Mouse (Mus musculus) layer of hippocampus, adult 18-20 months (tissue): ENCODE results near the gene Xrcc3. TPM values are rescaled to one million over a fixed set of nuclear protein-coding genes. Genes with fewer than 3 reads are reported as not detected.
A peak's percentile ranks its signal among the peaks of the same experiment; 100 is the strongest.

Source experiments
- DNase-seq, 2 experiments: peaks; one replicate each; pipeline ENCODE4 v3.0.0; 2022; ENCODE audit warnings: low spot score in 2 of 2
- total RNA-seq, 2 experiments: library from RNA; stranded (reverse); gene quantifications; 2 replicates each; pipeline ENCODE4 v1.2.3; 2021

Xrcc3 gene
- total RNA-seq, 2 experiments from 2014 or later, result 4.0 to 6.0 TPM

DNA sequence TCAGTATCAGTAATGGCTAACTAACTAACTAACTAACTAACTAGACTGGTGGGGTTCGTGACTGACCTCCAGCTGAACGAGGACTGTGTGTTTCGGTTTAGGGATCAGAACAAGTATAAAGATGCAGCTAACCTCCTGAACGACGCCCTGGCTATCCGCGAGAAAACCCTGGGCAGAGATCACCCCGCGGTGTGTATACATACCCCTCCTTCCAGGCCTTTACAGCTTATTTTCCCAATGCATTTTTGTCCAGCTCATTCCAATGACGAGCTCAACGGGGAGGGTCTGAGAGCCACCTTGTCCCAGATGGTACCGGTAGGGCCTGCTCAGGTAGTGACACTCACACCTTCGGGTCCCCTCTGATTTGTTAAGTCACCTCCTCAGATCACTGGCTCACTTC, 35.8 kb downstream of the Xrcc3 start:
- DNase-seq, result no peak

DNA sequence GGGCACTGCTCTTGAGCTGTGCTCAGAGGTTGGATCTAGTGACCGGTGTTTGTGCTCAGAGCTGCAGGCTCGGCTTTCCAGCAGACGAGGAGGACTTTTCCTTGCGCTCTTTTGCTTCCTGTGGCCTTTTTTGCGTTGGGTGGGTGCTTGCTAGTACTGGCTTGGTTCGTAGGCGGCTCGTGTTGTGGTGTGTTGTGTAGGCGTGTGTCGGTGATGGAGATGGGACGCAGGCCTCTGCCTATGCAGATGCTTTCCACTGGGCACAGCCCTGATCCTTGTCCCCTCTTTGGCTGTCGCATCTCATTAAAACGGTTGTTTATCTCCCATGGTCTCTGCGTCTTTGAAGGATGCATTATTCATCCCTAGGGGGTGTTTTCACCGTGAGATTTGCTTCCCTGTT, 38.8 kb downstream of the Xrcc3 start:
- DNase-seq, result no peak

DNA sequence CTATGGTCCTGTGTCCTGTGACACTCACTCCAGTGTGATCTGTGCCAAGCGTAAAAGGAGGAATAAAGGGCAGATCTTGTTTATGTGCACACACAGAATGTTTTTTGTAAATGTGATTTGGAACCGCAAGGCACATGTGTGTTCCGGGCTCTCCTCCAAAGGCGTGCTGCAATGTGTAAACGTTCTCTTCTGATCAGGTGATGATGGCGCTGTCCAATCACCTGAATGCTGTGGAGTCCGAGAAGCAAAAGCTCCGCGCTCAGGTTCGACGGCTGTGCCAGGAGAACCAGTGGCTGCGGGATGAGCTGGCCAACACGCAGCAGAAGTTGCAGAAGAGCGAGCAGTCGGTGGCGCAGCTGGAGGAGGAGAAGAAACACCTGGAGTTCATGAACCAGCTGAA, 39.5 kb downstream of the Xrcc3 start:
- DNase-seq, result no peak

DNA sequence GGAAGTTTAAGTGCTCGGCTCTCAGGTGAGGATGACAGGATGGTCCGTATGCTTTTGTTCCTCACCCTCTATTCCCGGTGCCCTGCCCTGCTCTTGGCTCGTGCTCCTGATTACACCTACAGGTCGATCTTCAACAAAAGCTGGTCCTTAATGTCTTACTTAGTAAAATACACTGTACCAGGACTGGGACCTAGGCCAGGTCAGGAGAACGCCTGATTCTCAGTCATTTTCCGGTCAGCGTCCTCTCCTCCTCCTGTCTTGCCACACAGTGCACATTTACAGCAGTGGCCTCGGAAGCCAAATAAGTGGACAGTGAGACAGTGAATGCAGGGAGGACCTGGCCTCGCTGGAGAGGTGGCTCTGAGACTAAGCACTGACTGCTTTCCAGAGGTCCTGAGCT, 43.0 kb downstream of the Xrcc3 start:
- DNase-seq, result no peak

DNA sequence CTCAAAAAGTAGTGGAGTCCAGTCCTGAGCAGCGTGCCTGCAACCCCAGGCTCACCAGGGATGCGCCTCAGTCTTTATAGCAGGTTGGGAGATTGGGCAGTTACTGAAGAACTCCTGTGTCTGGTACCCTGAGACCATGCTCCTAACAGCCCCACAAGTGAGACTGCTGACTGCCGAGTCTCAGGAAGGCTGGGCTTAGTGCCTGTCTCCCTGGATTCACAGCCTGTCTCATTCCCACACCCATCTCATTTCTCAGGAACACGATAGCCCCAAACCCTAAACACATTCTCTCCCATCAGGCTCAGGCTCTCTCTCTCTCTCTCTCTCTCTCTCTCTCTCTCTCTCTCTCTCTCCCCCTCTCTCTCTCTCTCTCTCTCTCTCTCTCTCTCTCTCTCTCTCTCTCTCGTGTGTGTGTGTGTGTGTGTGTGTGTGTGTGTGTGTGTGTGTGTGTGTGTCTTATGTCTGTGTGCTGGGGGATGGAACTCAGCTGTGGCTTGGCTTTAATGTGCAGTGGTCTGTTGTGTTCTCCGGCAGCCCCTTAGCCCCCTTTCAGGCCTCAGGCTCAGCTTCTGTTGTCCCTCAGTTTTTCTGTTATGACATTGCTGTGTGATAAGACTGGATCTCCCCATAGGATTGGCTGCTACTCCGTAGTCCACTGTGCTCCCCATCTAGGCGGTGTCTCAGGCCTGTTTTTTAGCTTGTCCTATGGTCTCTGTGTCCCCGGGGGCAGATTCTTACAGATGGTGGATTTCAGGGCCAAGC, 43.7 kb downstream of the Xrcc3 start:
- peak in 1 of 2 experiments; percentile 37 for DNase-seq

DNA sequence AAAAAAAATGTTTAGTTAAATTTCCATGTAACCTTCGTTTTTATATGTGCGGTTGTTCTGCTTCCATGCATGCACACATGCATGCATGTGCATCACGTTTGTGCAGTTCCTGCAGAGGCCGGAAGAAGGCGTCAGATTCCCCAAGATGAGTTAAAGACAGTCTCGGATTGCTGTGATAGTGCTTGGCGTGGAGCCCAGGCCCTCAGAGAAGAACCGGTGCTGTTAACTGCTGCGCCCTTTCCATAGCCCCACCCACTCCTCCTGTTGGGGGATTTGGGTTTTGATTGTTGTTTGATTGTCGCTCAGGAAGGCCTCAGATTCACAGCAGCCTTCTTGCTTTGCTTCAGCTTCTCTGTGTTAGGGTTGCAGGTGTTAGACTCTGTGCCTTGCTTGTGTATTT, 44.4 kb downstream of the Xrcc3 start:
- DNase-seq, result no peak

DNA sequence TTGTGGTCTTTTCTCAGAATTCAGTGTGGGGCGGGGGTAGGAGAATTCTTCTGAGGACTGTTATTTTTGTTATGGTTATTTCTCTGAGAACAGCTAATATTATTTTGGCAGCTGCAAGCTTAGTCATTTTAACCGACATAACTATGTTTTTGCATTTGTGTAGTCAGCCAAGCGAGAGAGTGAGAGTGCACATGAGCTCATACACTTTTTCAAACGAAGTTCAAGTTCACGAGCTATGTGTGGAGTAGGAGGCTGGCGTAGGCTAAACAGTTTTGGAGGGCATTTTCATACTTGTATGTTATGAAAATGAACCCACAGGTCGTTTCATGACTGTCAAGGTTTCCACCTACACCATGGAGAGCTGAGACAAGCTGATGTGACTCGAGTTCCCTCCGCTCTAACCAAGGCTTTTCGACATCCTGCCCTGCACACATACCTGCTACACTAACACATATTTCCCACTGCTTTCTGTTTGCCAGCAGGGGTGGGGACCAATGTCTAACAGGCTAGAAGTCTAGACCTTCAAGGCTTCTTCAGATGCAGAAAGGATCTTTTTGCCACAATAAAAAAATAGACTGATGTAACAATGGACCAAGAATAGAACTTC, 45.2 kb downstream of the Xrcc3 start:
- no peak for DNase-seq

DNA sequence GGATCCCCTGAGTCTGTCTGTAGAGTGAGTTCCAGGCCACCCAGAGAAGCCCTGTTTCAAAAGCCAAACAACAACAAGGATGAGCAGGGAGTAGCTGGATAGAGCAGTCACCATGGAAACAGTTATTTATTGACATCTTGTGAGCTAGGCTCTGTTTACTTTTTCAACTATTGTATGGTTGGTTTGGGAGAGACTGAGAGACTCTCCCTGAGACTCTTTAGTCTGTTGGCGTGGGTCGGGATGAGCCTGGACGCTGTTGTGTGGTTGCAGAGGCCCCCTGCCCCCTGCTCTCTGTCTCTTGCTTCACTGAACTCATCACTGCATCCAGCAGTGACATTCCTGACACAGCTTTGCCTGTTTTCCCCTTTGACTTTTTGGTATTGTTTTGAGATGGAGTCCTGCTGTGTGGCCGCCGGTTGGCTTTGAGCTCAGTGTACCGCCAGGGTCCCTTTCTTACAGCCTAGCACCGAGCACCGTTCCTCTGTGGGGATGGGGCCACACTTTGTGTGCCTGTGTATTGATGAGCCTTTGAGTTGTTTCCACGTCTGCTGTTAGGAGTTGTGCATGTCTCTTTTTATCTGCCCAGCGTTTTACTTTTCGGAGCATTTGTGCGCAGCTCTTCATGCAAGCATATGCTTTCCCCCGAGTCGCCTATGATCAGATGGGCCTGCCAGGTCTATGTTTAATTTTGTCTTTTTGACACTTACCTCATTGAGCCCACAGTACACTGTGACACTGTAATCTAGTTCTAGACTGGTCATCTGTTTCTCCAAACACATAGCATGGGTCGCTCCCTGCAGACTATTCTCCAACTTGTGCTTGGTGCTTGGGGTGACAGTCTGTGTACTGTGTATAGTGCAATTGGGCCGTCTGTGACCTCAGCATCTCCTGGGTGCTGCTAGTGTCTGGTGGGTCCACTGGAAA, 47.1 kb downstream of the Xrcc3 start:
- DNase-seq, result no peak

DNA sequence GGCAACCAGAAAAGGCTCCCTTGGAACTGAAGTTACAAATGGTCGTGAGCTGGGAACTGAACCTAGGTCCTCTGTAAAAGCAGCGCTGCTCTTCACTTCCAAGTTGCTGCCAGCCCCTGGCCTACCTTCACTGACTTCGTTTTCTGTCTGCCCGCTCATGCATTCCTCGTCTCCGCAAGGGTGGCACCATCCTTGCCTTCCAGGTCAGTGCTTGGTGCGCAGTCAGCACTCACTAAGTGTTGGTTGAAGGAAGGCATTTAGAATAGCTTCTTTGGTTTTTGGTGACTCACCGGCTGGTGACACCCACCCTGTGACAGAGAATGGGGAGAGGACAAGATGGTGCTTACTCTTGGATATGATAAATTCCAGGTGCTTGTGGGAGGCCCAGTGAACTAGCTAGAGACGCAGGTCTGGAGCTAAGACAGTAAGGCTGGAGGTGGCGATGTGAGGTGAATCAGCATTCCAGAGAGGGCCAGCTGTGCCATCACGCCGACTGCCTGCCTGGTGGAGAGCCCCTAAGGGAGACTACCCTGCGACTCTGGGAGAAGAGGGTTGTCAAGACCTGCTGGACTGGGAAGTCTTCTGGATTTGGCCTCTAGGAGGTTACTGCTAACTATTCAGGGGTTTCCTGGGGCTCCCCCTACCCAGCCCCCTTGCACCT, 50.9 kb downstream of the Xrcc3 start:
- no peak for DNase-seq

DNA sequence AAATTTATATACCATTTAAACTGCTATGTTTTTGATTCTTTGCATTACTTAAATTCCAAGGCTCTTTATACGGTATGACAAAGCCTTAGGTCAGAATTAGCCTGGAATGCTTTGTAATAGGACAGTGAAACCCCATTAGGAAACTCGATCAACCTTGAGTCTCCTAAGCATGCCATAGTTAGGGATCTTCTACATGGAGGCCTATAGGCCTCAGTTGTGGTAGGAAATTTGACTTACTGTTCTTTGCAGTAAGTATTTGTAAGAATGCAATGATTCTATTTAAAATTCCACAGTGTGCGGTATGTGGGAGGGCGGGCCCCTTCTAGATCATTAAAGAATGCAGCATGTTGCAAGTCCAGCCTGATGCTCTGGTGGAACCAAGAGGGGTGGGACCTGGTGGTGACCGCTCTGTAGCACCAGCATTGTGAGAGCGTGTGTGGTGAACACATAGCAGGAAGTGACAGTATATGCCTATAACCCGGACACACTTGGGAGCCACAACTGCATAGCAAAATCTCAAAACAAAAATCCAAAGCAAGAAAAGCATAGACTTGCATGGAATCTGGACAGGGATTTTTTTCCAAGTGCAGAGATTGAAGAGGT, 53.3 kb downstream of the Xrcc3 start:
- no peak for DNase-seq

DNA sequence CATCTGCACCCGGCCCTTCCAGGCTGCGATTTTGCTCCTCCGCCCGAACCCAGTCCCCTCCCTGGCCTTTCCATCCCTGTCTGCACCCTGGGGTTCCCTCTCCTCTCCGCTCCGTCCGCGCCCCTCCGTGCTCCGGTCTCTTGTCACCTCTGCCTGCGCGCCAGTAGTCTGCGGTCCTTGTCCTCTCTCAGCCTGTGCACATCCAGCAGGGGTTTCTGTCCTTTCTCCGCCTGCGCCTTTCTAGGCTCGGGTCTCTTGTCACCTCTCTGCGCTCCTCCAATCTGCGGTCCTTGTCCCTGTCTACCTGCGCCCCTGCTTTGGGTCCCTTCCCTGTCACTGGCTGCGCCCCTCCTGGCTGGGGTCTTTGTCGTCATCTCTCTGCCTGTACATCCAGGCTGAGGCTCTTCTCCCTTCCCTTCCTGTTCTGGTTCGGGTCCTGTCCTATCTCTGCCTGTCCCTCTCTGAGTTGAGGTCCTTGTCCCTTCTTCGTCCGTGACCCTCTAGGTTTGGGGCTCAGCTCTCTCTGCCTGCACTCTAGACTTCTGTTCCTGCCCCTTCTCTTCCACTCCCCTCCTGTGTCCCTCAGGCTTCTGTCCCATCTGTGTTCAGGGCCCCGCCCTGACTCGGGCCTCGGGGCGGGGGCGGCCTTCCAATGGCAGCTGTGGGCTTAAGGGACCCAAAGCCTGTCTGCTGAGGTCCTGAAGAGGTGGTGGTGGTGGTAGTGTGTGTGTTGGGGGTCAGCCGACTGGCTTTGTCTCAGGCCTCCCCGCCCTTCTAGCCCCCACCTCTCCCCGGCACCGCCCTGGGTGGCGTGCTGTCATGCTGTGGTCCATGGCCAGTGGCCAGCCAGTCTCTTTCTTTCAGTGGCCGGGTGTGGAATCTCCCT, 54.3 kb downstream of the Xrcc3 start:
- DNase-seq, result no peak

DNA sequence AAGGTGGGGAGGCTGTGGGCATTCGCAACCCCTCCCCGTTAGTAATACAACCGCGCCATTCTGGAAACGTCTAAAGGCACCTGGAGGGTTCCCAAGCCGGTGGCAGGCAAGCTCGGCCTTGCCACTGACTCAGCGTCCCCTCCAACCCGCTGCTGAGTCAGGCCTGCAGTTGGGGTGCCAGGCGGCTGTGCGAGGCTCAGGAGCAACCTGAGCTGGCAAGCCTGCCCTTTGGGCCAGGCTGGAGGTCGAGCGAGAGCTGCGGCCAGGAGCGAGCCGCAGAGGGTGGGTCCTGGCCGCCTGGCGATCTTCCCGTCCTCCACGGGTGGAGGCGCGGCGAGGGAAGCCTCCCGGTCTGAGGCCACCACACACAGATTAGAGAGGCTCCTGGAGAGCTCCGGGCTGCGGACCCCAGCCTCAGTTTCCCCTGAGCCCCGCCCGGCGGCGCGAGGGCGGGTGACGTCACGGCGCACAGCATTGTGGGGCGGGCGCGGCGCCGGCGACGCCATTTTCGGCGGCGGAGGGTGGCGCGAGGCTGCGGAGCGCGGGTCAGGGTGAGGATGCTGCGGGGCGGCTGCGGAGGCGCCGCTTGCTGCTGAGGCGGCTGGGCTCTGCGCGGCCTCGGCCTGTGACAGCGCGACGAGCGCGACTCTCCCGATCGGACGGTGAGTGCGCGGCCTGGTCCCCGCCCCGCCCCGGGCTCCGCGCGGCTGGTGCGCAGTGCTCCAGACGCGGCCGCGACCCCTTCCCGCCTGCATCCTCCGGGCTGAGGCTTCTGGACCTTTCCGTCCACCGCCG, 55.1 kb downstream of the Xrcc3 start, which contains the start of gene Klc1:
Klc1 (plus strand) TSS at position 469 of the 795 bp plus-strand sequence.
- peak; percentile 73 to 80 for DNase-seq

DNA sequence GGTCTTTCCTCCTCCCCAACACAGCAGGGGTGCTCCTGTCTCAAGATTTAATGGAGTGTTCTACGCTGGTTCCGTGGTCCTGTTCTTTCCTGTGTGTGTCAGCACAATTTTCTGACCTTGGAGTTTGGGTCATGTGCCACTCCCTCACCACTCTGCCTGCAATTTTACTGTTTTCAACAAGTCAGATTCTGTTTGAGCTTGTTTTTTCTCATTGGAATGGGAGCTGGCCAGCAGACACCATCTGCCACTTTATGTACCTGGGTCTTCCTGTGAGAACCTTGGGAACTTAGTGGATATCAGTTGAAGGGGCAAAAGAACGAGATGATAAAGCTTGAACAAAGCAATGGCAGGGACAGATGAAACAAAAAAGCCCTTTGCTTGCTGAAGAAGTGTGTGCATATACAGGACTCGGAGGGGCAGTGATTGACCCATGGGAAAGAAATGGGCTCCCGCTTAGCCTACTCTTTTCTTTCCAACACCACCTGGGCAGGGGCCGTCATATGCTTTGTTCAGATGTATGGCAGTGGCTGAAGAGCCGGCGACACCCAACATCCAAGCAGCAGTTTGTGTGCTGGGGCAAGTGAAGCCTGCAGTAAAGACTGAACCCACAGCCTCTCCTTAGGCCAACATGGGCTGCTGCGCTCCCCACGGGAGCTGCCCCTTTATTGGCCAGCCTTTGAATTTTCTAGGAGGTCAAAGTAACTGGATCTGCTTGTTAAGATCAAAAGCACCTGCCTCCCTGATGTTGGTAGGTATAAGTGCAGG, 55.9 kb downstream of the Xrcc3 start:
- no peak for DNase-seq

DNA sequence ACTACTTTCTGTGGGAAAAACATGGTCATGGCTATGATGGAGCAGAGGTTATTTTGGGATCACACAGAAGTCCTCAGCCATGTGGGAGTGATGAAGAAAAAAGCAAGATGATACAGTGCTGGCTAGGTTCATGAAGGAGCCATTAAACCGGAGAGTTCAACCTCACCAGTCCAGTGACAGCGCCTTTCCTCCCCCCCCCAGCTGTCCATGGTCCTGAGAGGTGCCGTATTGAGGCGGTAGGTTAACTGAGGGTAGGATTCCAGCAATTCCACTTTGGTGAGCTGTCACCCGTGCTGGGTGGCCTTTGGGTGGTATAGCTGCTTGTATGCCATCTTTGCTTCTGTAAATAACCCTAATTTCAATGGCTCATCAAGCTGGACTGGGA, 57.0 kb downstream of the Xrcc3 start:
- no peak for DNase-seq

DNA sequence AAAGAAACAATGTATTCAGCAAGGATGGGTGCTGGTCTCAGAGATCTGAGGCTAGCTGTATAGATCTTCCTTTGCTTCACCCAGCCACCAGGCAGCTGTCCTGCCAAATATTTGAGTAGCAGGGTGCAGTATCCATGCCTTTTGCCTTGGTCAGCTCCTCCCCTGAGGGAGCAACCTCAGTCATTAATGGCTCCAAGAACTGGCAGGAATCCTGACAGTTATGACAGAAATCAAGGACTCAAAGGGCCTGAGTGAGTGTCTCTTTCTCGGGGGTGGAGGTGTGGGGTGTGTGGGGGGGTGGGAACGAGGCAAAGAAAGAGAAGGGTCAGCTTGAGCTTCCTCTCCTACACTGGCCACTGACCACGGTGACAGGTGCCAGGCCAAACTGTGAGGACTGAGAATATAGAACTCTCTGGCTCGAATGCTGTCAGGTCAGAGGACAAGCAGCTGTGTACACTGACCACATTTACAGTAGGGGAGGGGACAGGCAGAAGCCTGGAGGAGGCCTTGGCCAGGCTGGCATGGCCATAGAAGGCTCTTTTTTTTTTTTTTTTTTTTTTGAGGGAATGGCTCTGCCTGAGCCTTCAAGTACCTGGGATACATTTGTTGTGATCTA, 57.5 kb downstream of the Xrcc3 start:
- DNase-seq, result no peak

DNA sequence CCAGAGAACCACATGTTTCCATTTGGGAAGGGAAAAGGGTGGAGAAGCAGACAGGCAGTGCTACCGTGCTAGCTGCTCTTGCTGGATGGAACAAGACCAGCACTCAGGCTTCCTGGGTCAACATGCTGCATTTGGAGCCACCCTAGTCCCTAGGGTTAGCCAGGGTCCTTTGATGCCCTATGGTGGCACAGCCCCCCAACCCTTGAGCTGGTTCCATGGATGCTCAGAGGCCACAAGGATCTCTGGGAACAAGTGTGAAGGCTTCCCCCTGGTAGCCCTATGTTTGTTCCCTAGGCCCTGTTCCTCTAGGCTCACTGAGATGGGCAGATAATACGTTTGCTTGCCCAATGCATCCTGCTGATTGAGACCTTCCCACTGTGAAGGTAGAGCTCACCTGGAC, 58.4 kb downstream of the Xrcc3 start:
- no peak for DNase-seq

DNA sequence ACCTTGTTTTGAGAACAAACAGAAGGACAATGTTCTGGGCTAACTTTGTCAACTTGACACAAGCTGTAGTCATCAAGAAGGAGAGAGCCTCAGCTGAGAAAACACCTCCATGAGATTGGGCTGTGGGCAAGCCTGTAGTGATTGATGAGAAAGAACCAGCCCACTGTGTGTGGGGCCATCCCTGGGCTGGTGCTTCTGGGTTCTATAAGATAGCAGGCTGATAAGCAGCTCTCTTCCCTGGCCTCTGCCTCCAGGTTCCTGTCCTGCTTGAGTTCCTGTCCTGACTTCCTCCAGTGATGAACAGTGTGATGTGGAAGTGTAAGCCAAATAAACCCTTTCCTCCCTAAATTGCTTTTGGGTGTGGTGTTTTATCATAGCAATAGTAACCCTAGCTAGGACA, 59.0 kb downstream of the Xrcc3 start:
- no peak for DNase-seq

DNA sequence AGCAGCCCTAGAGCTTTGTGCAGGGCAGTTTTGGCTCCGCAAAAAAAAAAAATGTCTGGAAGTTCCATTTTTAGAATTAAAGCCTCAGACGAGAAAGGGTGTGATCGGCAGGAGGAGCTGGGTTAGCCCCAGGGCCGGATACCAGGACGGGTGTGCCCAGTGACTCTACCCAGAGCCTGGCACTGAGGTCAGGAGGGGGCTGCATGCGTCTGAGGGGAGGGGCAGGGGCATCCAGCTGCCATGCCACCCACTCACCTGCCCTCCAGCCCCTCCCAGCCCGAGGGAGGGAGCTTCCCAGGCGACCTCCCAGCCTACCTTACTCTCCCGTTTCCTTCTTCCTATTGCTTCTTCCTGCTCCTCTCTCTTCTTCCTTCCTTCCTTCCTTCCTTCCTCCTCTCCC, 60.3 kb downstream of the Xrcc3 start:
- no peak for DNase-seq
